Mouse (Mus musculus): ENCODE data around the gene Rpl10a.
"Not testable (repeated sequence)": the region's sequence is repeated elsewhere in the genome, so short reads cannot be mapped to it uniquely, and the experiment has no call there.

Rpl10a gene

GRCm38 (mm10) chr17:28332113-28332914 is 4.0 kb downstream of the Rpl10a start:
- DNase-seq: no peak

GRCm38 (mm10) chr17:28332915-28333546 is 4.8 kb downstream of the Rpl10a start:
- DNase-seq: peak; percentile 35

GRCm38 (mm10) chr17:28335267-28335666 is 7.0 kb downstream of the Rpl10a start:
- no peak for DNase-seq

- no peak for DNase-seq
Observed at GRCm38 (mm10) chr17:28337547-28337946, 9.3 kb downstream of the Rpl10a start.

GRCm38 (mm10) chr17:28340578-28340977 is 12.3 kb downstream of the Rpl10a start:
- no peak for DNase-seq

- peak; percentile 88 for DNase-seq
Observed at GRCm38 (mm10) chr17:28341091-28341490, 12.8 kb downstream of the Rpl10a start.

- DNase-seq: peak; percentile 51
Observed at GRCm38 (mm10) chr17:28344050-28344607, 15.9 kb downstream of the Rpl10a start.

- DNase-seq: no peak
Observed at GRCm38 (mm10) chr17:28344670-28345069, 16.4 kb downstream of the Rpl10a start.

GRCm38 (mm10) chr17:28345271-28345721 is 17.0 kb downstream of the Rpl10a start:
- DNase-seq: no peak

GRCm38 (mm10) chr17:28345882-28346281 is 17.6 kb downstream of the Rpl10a start:
- no peak for DNase-seq

GRCm38 (mm10) chr17:28347327-28347726 is 19.1 kb downstream of the Rpl10a start:
- no peak for DNase-seq

GRCm38 (mm10) chr17:28348211-28348610 is 19.9 kb downstream of the Rpl10a start:
- DNase-seq: no peak

- DNase-seq: no peak
Observed at GRCm38 (mm10) chr17:28349264-28349880, 21.1 kb downstream of the Rpl10a start.

- DNase-seq: no peak
Observed at GRCm38 (mm10) chr17:28349901-28350465, 21.7 kb downstream of the Rpl10a start.

- peak; percentile 86 for DNase-seq
Observed at GRCm38 (mm10) chr17:28350466-28351352, 22.4 kb downstream of the Rpl10a start, which contains the start of gene Tead3. Tead3 (minus strand) TSS chr17:28350817.

- DNase-seq: no peak
Observed at GRCm38 (mm10) chr17:28351353-28351890, 23.2 kb downstream of the Rpl10a start.

- DNase-seq: peak; percentile 70
Observed at GRCm38 (mm10) chr17:28352018-28352417, 23.7 kb downstream of the Rpl10a start.

- no peak for DNase-seq
Observed at GRCm38 (mm10) chr17:28355871-28356270, 27.6 kb downstream of the Rpl10a start.

- DNase-seq: not testable (repeated sequence)
Observed at GRCm38 (mm10) chr17:28358576-28359261, 30.4 kb downstream of the Rpl10a start.

- DNase-seq: no peak
Observed at GRCm38 (mm10) chr17:28360531-28361277, 32.4 kb downstream of the Rpl10a start.
